Mouse (Mus musculus) megakaryocyte, embryonic 14.5 days (primary cell): Measurements from ENCODE around the gene Ppa2.

Experiments
- FLI1 ChIP-seq: IDR thresholded peaks from 2 replicates; pipeline ENCODE4 v1.6.1; 2012; ENCODE audit warnings: low read length, inconsistent platforms, mixed read lengths
- GATA1 ChIP-seq: IDR thresholded peaks from 3 replicates; pipeline ENCODE4 v1.6.1; 2012; ENCODE audit warnings: mixed read lengths, low read length, inconsistent platforms, borderline replicate concordance

DNA sequence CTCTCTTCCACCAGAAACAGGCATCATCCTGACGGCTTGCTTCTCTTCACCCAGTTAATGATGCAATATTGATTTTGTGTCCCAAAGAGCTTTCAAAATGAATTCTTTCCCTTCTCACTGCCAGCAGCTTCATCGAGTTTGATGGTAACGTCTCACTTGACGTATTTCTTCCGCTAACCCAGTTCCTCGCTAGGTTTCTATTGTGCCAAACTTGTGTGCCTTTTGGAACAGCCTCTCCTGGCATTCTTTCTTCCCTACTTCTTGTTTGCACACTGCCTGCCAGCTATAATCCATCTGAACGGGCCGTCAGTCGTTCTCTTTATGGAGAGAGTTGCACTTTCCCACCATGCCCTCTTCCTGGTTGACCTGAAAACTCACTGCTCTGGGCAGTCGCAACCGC is 31.2 kb downstream of the Ppa2 start:
- TF ChIP-seq GATA1 (no peak), FLI1 (no peak)
